Mouse (Mus musculus) liver, postnatal 0 days (tissue): ENCODE measurements around the gene 5730522E02Rik.

Experiments
- CTCF ChIP-seq: sonication (generic); IDR thresholded peaks from 2 replicates; pipeline ENCODE4 v1.5.1; 2016; ENCODE audit warnings: antibody characterized with exemption, low read depth
- EP300 ChIP-seq: IDR thresholded peaks from 2 replicates; pipeline ENCODE4 v1.6.1; 2016; ENCODE audit warnings: antibody characterized with exemption, low read depth, mild to moderate bottlenecking

DNA sequence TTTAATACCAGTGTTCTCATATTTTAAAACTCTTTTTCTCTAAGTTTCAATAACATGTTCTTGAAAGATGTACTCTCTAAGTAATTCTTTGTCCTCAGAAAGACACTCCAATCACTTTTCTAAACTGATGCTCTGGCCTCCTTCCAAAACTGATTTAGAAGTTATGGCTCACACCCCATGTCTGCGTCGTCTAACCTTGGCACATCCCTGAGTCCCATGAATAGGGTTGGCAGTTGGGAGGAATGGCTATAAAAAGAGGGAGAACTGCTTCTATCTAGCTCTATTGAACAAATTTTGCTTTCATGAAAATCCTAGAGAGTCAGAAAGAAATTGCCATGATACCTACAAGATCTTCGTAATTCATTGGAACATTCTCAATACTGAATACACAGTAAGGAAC is 458.1 kb downstream of the 5730522E02Rik start:
- no peak for TF ChIP-seq CTCF
- no peak for TF ChIP-seq EP300
